Mouse (Mus musculus): ENCODE data around the gene Hist1h3d. TPM values are rescaled to one million over a fixed set of nuclear protein-coding genes. Genes with fewer than 3 reads are reported as not detected.
A peak's percentile ranks its signal among the peaks of the same experiment; 100 is the strongest.

Gene Hist1h3d
- polyA plus RNA-seq, 1 experiment from 2014 or later, result 9.4 TPM

DNA sequence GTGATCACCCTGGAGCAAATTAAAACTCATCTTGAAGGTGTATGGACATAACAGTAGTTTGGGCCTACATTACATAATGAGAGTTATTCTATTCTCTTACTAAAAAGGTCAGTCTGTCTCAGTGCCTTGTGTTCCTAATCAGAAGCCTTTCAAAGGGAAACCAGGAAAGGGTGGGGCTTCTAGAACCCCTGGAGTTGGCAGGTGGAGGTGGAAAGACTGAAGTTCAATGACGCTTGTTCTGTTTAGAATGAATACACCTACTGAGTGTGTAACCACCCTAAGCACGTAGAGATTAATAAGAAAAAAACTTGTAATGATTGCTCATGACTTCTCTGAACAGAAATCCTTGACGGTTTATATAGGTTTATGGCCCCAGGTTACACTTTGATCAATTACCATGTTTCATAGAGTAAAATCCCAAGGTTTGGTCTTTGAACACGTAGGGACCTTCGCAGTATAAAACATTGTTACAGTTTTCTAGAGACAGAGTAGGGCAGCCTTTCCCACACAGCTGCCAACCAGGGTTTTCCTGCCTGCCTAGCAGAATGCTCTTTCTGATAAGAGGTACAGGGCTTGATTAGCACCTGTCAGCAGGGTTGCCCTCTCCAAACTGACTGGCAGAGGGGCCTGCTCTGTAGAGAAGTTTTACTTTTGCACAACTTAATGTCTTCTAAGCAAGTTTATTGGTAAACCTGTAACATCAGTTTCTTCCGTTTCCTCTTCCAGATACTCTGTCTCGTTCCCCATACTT lies 20.2 kb downstream of the Hist1h3d start:
- Histone ChIP-seq H3K27ac (no peak overlapping the region), H3K4me1 (peaks cover 8% of the 10 kb centered on the region; the same call in 1 of the 2 replicates), H3K9me3 (no peaks in the 10 kb centered on the region), H3K4me3 (no peak overlapping the region), H3K27me3 (no peaks in the 10 kb centered on the region), H3K36me3 (no peaks in the 10 kb centered on the region), H3K4me2 (no peak overlapping the region), H3K9ac (no peak overlapping the region)
- 80% methylated on average over 7 of the region's 7 CpGs for WGBS
- ATAC-seq (ENCODE audit: borderline replicate concordance, extremely low read depth, low FRiP score, low TSS enrichment), result no peak

DNA sequence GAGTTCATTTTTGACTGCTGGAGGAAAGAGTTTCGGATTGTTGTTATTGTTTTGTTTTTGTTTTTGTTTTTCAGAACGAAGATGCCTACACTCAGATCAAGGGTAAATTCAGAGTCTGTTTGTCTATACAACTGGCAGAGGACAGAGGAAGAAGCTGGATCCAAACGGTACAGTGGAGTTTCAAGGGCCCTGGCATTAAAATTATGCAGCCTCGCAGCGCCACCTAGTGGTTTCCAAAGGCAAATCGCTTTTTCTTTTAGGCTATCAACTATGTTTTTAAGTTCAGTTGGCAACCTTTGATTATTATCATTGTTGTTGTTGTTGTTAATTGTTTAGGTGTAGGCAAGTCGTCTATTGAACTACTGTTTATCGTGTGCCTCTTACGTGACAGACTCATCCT lies 22.4 kb downstream of the Hist1h3d start:
- H3K27ac ChIP-seq, result no peak overlapping the region
- ATAC-seq (ENCODE audit: borderline replicate concordance, extremely low read depth, low FRiP score, low TSS enrichment), result no peak
- no peak overlapping the region for H3K9ac ChIP-seq
- 6% methylated on average over 9 of the region's 9 CpGs for WGBS
- no peak overlapping the region for H3K4me3 ChIP-seq
- H3K4me2 ChIP-seq, result no peak overlapping the region
- H3K4me1 ChIP-seq, result peaks cover 4% of the 10 kb centered on the region; the same call in 1 of the 2 replicates
- H3K36me3 ChIP-seq, result no peaks in the 10 kb centered on the region
- H3K9me3 ChIP-seq, result no peaks in the 10 kb centered on the region
- H3K27me3 ChIP-seq, result no peaks in the 10 kb centered on the region

DNA sequence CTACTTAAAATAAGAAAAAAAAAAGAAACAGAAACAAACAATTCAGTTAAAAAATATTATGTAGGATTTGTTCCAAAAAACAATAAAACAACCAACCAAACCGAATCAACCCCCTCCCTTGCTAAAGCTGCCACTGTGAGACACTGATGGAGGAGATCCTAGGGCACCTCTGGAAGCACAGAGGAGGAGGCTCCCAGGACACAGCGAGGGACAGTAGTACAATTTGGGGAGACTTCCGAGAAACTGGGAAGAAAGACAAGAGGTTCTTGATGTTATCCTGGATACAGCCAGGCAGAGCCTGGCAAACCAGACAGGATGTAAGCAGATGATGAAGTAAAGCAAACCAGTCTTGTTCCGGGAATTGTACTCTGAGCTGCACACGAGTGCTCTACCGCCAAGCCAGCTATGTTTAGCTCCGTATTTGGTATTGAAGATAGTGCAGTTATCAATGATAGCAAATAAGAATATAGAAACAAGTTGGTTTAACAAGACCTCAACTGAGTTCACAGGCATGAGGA lies 27.7 kb downstream of the Hist1h3d start:
- H3K36me3 ChIP-seq, result no peaks in the 10 kb centered on the region
- no peaks in the 10 kb centered on the region for H3K27me3 ChIP-seq
- no peak overlapping the region for H3K4me2 ChIP-seq
- 63% methylated on average over 7 of the region's 7 CpGs for WGBS
- 0 out of 2 replicates have a peak overlapping the region, but pooled peaks have one; percentile 8 for H3K27ac ChIP-seq
- no peak for ATAC-seq (ENCODE audit: borderline replicate concordance, extremely low read depth, low FRiP score, low TSS enrichment)
- H3K4me3 ChIP-seq, result no peak overlapping the region
- no peaks in the 10 kb centered on the region for H3K9me3 ChIP-seq
- H3K9ac ChIP-seq, result no peak overlapping the region
- no peaks in the 10 kb centered on the region for H3K4me1 ChIP-seq

DNA sequence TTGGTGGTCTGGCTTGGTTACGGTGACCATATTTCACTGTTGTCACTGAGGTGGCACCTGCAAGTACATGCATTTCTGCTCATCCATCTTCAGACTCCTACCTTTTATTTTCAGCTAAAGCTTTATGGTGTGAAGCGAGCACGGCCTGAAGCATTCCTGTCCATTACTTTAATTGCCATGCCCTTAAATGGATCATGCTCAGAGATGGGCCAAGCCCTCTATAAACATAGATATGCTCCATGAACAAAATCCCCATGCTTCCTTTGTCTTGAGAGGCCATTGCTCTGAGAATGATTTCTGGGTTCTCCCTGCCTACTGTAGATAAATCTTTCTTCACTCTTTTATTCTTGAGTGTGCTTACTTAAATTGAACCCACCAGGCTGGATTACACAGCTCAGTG lies 28.9 kb downstream of the Hist1h3d start:
- Histone ChIP-seq H3K9ac (no peak overlapping the region), H3K9me3 (no peaks in the 10 kb centered on the region), H3K27ac (no peak overlapping the region), H3K4me1 (no peaks in the 10 kb centered on the region), H3K27me3 (no peaks in the 10 kb centered on the region), H3K36me3 (no peaks in the 10 kb centered on the region), H3K4me2 (no peak overlapping the region), H3K4me3 (no peak overlapping the region)
- WGBS, result 87% methylated on average over 3 of the region's 3 CpGs
- no peak for ATAC-seq (ENCODE audit: borderline replicate concordance, extremely low read depth, low FRiP score, low TSS enrichment)

DNA sequence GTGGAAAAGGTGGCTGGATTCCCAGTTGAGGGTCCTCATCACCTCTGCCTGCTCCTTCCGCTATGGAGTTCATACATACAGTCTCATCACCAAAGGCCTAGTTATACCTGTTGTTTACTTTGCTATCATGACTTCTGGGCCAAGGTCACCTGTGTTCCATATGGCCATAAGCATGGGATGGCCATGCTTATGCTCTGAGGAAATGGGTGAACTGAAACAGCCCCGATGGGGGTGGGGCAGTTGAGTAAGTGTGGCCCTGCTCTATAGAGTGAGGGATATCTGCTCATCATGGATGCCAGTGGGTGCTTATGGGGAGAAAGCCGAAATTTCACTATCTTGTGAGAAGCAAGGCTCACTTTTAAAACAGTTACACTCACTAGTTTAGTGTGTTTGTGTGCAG lies 29.5 kb downstream of the Hist1h3d start:
- no peak for ATAC-seq (ENCODE audit: borderline replicate concordance, extremely low read depth, low FRiP score, low TSS enrichment)
- Histone ChIP-seq H3K27ac (no peak overlapping the region), H3K4me2 (no peak overlapping the region), H3K36me3 (no peaks in the 10 kb centered on the region), H3K9ac (no peak overlapping the region), H3K9me3 (no peaks in the 10 kb centered on the region), H3K27me3 (no peaks in the 10 kb centered on the region), H3K4me1 (no peaks in the 10 kb centered on the region), H3K4me3 (no peak overlapping the region)
- 82% methylated on average over 3 of the region's 3 CpGs for WGBS

DNA sequence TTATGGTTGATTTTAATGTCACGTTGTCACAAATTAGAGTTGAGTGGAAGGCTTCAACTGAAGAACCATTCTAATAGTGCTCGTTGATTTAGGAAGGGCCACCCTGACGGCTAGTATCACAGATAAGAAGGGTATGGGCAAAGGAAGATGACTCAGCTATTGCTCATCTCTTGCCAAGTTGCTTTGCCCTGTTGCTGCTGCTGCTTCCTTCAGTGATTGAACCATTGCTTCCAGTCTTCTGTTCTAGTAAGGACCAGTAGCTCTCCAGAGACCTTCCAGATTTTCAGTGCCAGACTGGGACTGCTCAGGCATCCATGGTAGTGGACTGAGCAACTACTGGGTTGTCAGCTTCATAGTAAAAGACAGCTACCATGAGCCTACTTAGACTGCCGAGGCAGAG lies 33.6 kb downstream of the Hist1h3d start:
- H3K27ac ChIP-seq, result no peak overlapping the region
- no peak overlapping the region for H3K4me2 ChIP-seq
- ATAC-seq (ENCODE audit: borderline replicate concordance, extremely low read depth, low FRiP score, low TSS enrichment), result no peak
- H3K9ac ChIP-seq, result no peak overlapping the region
- no peaks in the 10 kb centered on the region for H3K9me3 ChIP-seq
- H3K36me3 ChIP-seq, result no peaks in the 10 kb centered on the region
- H3K27me3 ChIP-seq, result no peaks in the 10 kb centered on the region
- 70% methylated on average over 4 of the region's 4 CpGs for WGBS
- H3K4me1 ChIP-seq, result no peaks in the 10 kb centered on the region
- H3K4me3 ChIP-seq, result no peak overlapping the region

DNA sequence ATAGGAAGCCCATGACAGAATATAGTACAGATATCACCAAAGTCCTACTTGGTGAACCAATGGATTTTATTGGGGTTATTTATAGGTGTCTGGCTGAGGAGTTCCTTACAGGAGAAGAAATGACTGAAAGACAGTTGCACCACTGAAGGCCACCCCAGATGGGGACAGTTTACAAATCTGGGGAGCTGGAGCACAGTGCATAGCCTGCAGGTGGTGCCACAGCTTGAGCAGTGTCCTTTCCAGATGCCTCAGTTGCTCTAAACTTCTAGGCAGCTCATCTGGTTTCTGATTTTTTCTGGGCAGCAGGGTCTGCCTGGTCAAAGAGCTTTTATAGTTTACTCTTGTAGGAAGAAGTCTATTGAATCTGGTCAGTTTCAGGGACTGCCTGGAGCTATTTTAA lies 34.3 kb downstream of the Hist1h3d start:
- Histone ChIP-seq H3K4me2 (no peak overlapping the region), H3K36me3 (no peaks in the 10 kb centered on the region), H3K9me3 (no peaks in the 10 kb centered on the region), H3K4me1 (no peaks in the 10 kb centered on the region), H3K4me3 (no peak overlapping the region), H3K27ac (no peak overlapping the region), H3K27me3 (no peaks in the 10 kb centered on the region), H3K9ac (no peak overlapping the region)
- no peak for ATAC-seq (ENCODE audit: borderline replicate concordance, extremely low read depth, low FRiP score, low TSS enrichment)

DNA sequence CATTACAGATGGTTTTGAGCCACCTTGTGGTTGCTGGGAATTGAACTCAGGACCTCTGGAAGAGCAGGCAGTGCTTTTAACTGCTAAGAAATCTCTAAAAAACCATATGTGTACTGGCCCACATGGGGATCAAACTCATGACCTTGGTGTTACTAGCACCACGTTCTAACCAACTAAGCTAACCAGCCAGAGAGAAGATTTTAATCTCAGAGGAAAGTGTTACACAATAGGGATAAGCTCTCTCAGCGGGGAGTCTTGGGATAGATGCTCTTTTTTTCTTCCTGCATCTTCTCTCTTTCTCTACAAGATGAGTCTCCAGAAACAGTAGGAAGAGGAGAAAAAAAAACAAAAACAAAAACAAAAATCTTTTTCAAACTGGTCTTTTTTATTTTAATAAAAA lies 34.8 kb downstream of the Hist1h3d start:
- no peak overlapping the region for H3K27ac ChIP-seq
- no peak for ATAC-seq (ENCODE audit: borderline replicate concordance, extremely low read depth, low FRiP score, low TSS enrichment)
- no peaks in the 10 kb centered on the region for H3K36me3 ChIP-seq
- no peak overlapping the region for H3K4me2 ChIP-seq
- H3K4me1 ChIP-seq, result no peaks in the 10 kb centered on the region
- H3K27me3 ChIP-seq, result no peaks in the 10 kb centered on the region
- H3K4me3 ChIP-seq, result no peak overlapping the region
- H3K9me3 ChIP-seq, result no peaks in the 10 kb centered on the region
- WGBS, result 72% methylated on average over 2 of the region's 2 CpGs
- no peak overlapping the region for H3K9ac ChIP-seq

DNA sequence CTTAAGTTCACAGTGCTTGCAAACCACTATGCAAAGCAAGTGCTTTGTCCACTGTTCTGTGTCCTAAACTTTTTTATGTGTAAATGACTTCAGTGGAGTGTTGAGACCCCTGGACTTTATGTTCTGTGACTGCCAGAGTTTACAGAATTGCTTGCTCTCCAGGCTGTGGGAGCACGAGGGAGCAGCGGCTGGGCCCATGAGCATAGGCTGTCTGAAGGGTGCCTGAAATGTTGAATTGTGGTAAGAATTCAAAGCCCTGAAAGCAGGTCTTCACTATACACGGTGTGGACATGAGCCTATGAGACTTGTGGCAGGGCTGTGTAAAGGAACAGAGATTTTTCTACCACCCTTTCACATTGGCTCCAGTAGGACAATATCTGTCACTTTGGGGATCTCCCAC lies 36.1 kb downstream of the Hist1h3d start:
- H3K4me1 ChIP-seq, result no peaks in the 10 kb centered on the region
- no peaks in the 10 kb centered on the region for H3K9me3 ChIP-seq
- H3K27ac ChIP-seq, result no peak overlapping the region
- no peak overlapping the region for H3K9ac ChIP-seq
- no peak overlapping the region for H3K4me2 ChIP-seq
- H3K36me3 ChIP-seq, result no peaks in the 10 kb centered on the region
- no peaks in the 10 kb centered on the region for H3K27me3 ChIP-seq
- ATAC-seq (ENCODE audit: borderline replicate concordance, extremely low read depth, low FRiP score, low TSS enrichment), result no peak
- H3K4me3 ChIP-seq, result no peak overlapping the region
- WGBS, result 84% methylated on average over 3 of the region's 3 CpGs

DNA sequence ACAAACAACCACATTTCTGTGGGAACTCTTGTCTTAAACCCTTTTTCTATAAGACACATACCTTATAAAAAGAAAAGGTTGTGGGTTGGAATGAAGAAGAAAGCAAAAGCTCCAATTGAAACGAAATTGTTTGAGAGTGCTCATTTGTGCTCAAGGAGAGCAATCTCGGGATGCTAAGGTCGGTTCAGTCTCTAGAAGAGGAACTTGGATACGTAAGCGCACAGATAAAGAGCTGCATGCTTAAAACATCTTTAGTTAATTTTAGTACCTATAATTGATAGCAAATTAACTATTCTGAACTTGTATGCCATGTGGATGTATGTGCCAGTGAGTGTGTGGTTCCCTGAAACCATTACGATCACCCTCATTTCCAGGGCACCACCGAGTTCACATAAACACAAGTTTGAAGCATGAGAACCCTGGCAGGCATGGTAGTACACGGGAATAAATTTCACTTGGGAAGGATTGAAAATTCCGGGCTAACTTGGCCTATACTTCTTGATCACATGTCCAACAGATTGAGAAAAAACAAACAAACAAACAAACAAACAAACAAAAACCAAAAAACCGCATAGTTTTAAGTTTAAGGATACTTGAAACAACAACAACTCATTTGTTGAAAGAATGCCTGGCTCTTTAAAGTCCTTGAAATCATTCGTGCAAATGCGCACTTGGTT lies 44.6 kb downstream of the Hist1h3d start:
- Histone ChIP-seq H3K9ac (peak overlapping the region; percentile 99), H3K4me2 (peak overlapping the region; percentile 89), H3K36me3 (no peaks in the 10 kb centered on the region), H3K4me3 (peak overlapping the region; percentile 73), H3K9me3 (no peaks in the 10 kb centered on the region), H3K4me1 (peaks cover 13% of the 10 kb centered on the region; the same call in 1 of the 2 replicates), H3K27ac (peak overlapping the region; percentile 100), H3K27me3 (no peaks in the 10 kb centered on the region)
- 38% methylated on average over 12 of the region's 12 CpGs for WGBS
- no peak for ATAC-seq (ENCODE audit: borderline replicate concordance, extremely low read depth, low FRiP score, low TSS enrichment)

DNA sequence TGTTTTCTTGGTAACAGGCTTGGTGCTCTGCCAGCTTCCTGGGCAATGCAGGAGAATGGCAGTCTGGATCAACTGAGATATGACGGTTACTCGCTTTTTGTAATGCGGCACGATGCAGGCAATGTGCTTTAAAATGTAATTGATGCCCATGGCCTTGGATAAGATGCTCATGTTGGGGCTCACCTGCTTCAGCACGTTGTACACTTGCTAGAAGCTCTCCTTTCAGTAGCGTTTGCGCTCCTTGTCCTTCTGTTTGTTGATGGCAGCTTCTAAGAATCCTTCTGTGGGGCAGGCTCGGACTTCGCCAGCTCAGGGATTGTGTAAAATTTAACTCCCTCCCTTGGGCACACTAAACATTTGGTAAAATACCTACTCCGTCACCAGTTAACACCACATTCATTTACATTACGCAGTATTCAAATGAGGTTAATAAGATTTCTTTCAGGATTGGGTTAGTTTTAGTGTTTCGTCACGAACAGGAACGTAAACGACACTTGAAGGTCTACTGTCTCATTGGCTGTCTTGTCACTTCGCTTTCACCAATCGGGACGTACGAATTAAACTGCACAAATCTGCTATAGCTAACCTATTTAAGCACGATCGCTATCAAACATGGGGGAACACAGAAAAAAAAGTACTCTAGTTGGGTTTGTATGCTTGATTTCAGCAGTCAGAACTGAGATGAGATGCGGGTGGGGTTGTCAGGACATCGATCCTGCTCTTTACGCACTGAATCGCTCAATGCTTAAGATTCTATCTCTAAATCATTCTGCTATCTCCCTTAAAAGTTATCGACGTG lies 45.4 kb downstream of the Hist1h3d start, which contains the start of gene Hist1h2be:
Hist1h2be (minus strand) TSS at position 392 of the 799 bp plus-strand sequence.
- peaks cover 13% of the 10 kb centered on the region; the same call in 1 of the 2 replicates for H3K4me1 ChIP-seq
- no peaks in the 10 kb centered on the region for H3K27me3 ChIP-seq
- no peaks in the 10 kb centered on the region for H3K36me3 ChIP-seq
- peak within 1 kb of the TSS; percentile 73 for H3K4me3 ChIP-seq
- H3K4me2 ChIP-seq, result peak within 1 kb of the TSS; percentile 89
- peak; percentile 87 for ATAC-seq (ENCODE audit: borderline replicate concordance, extremely low read depth, low FRiP score, low TSS enrichment)
- H3K27ac ChIP-seq, result peak within 1 kb of the TSS; percentile 100
- H3K9me3 ChIP-seq, result no peaks in the 10 kb centered on the region
- under 1% methylated on average over 27 of the region's 27 CpGs for WGBS
- peak within 1 kb of the TSS; percentile 99 for H3K9ac ChIP-seq

Measured in lung, embryonic 15.5 days (tissue).